27 mouse cellular contexts compared by ENCODE assay signal in the genomic region with DNA sequence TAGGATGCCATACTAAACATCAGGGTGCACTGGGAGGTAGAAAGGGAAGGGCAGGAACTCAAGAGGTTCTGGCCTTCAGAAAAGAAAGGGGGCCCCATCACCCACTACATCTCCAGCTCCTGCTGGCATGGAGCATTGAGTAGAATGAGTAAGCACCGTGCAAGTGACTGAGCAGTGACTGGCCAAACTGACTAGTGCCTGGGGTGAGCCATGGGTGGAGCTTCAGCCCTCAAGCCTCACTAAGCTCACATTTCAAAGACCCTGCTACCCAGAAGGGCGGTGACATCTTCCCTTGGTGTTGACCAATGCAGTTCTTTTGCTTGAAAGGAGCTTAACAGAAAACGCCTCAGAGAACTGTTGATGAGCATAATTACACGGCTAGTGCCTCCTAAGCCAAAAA.
A peak's percentile ranks its signal among the peaks of the same experiment; 100 is the strongest.
DNase-seq lines count a peak whose midpoint lies in the region; ATAC-seq and TF ChIP-seq lines count a peak whose summit lies in the region.
"Had no signal": no experiment of that assay in that cellular context is flagged by ENCODE, and none has a peak within 500 bp of the region (broad histone marks: within the 10 kb centered on the region; RNA-seq: fewer than 3 reads in every experiment).

No protein-coding gene starts in this region.

- no peak overlapping the region for H3K9ac ChIP-seq in hindbrain, embryonic 11.5 days (ENCODE audit: low read depth, low read length)
- H3K9ac ChIP-seq in ES-Bruce4 (ENCODE audit: low read depth, poor library complexity, severe bottlenecking) = no peak overlapping the region
- no peak overlapping the region for H3K9ac ChIP-seq in stomach, postnatal 0 days (ENCODE audit: low read length)
- H3K9ac ChIP-seq: embryonic facial prominence, embryonic 12.5 days; hindbrain, embryonic 14.5 days; intestine, embryonic 15.5 days; liver, embryonic 12.5 days; lung, embryonic 14.5 days; midbrain, embryonic 13.5 days; neural tube, embryonic 15.5 days; stomach, embryonic 15.5 days had no signal

- peaks cover 36% of the 10 kb centered on the region for H3K4me1 ChIP-seq in hindbrain, embryonic 10.5 days (replicated peaks)
- H3K4me1 ChIP-seq in hindbrain, embryonic 11.5 days (replicated peaks; ENCODE audit: control insufficient read depth, insufficient read depth, low read length) = peaks cover 6% of the 10 kb centered on the region
- H3K4me1 ChIP-seq in ES-Bruce4 (ENCODE audit: control insufficient read depth, insufficient read depth, low read length) = no peaks in the 10 kb centered on the region
- no peaks in the 10 kb centered on the region; the same call in 1 of the 2 replicates for H3K4me1 ChIP-seq in stomach, postnatal 0 days (replicated peaks; ENCODE audit: control insufficient read depth, insufficient read depth)
- H3K4me1 ChIP-seq: liver, embryonic 12.5 days had no signal

- peak overlapping the region; percentile 40; the same call in 1 of the 2 replicates for H3K27ac ChIP-seq in hindbrain, embryonic 10.5 days
- no peak overlapping the region for H3K27ac ChIP-seq in hindbrain, embryonic 11.5 days (ENCODE audit: low read depth, low read length)
- no peak overlapping the region for H3K27ac ChIP-seq in ES-Bruce4 (ENCODE audit: insufficient read depth, low read length)
- no peak overlapping the region for H3K27ac ChIP-seq in stomach, postnatal 0 days (replicated peaks)
- H3K27ac ChIP-seq: embryonic facial prominence, embryonic 12.5 days; hindbrain, embryonic 14.5 days; intestine, embryonic 15.5 days; liver, embryonic 12.5 days; midbrain, embryonic 13.5 days; neural tube, embryonic 15.5 days; stomach, embryonic 15.5 days had no signal

- H3K36me3 ChIP-seq in hindbrain, embryonic 10.5 days = no peaks in the 10 kb centered on the region
- H3K36me3 ChIP-seq in hindbrain, embryonic 11.5 days (ENCODE audit: control insufficient read depth, insufficient read depth, low read length) = no peaks in the 10 kb centered on the region
- H3K36me3 ChIP-seq in ES-Bruce4 (ENCODE audit: control insufficient read depth, insufficient read depth, low read length, poor library complexity, severe bottlenecking) = no peaks in the 10 kb centered on the region
- H3K36me3 ChIP-seq in stomach, postnatal 0 days (ENCODE audit: control insufficient read depth, insufficient read depth, low read length) = no peaks in the 10 kb centered on the region
- H3K36me3 ChIP-seq: embryonic facial prominence, embryonic 12.5 days; intestine, embryonic 15.5 days; liver, embryonic 12.5 days; midbrain, embryonic 13.5 days; neural tube, embryonic 15.5 days; stomach, embryonic 15.5 days had no signal

- 0 out of 2 replicates have a peak, but pooled peaks have one; percentile 19 for TF ChIP-seq EP300 in ES-Bruce4 (IDR thresholded peaks at IDR 0.05; ENCODE audit: insufficient read depth, low read depth, low read length)
- no peak for TF ChIP-seq EP300 in stomach, postnatal 0 days (optimal IDR thresholded peaks at IDR 0.05)

- no peaks in the 10 kb centered on the region for H3K9me3 ChIP-seq in hindbrain, embryonic 10.5 days
- H3K9me3 ChIP-seq in hindbrain, embryonic 11.5 days (ENCODE audit: control insufficient read depth, low read length) = no peaks in the 10 kb centered on the region
- H3K9me3 ChIP-seq in ES-Bruce4 (replicated peaks; ENCODE audit: control insufficient read depth, insufficient read depth, low read length, poor library complexity, severe bottlenecking) = no peaks in the 10 kb centered on the region
- H3K9me3 ChIP-seq in stomach, postnatal 0 days (ENCODE audit: control insufficient read depth, low read length) = no peaks in the 10 kb centered on the region
- H3K9me3 ChIP-seq: embryonic facial prominence, embryonic 12.5 days; intestine, embryonic 15.5 days; liver, embryonic 12.5 days; midbrain, embryonic 13.5 days; neural tube, embryonic 15.5 days; stomach, embryonic 15.5 days had no signal

- no peak for TF ChIP-seq POLR2A in ES-Bruce4 (IDR thresholded peaks at IDR 0.05; ENCODE audit: insufficient read depth, low read length)

- no peak for TF ChIP-seq CTCF in ES-Bruce4 (IDR thresholded peaks at IDR 0.05; ENCODE audit: low read depth, low read length)
- no peak for TF ChIP-seq CTCF in stomach, postnatal 0 days (IDR thresholded peaks at IDR 0.05; ENCODE audit: low read depth)

- no peak overlapping the region for H3K4me2 ChIP-seq in hindbrain, embryonic 11.5 days (replicated peaks; ENCODE audit: low read depth, low read length)
- H3K4me2 ChIP-seq in stomach, postnatal 0 days (replicated peaks; ENCODE audit: low read depth) = no peak overlapping the region
- H3K4me2 ChIP-seq: embryonic facial prominence, embryonic 12.5 days; hindbrain, embryonic 14.5 days; intestine, embryonic 15.5 days; liver, embryonic 12.5 days; lung, embryonic 14.5 days; midbrain, embryonic 13.5 days; neural tube, embryonic 15.5 days; stomach, embryonic 15.5 days had no signal

- H3K27me3 ChIP-seq in hindbrain, embryonic 10.5 days (ENCODE audit: insufficient read depth, poor library complexity, severe bottlenecking) = no peaks in the 10 kb centered on the region
- H3K27me3 ChIP-seq in hindbrain, embryonic 11.5 days (ENCODE audit: control insufficient read depth, insufficient read depth, low read length) = no peaks in the 10 kb centered on the region
- no peaks in the 10 kb centered on the region for H3K27me3 ChIP-seq in ES-Bruce4 (ENCODE audit: control insufficient read depth, insufficient read depth, low read length, poor library complexity, severe bottlenecking)
- H3K27me3 ChIP-seq in stomach, postnatal 0 days (ENCODE audit: control insufficient read depth, insufficient read depth, low read length) = no peaks in the 10 kb centered on the region
- H3K27me3 ChIP-seq: embryonic facial prominence, embryonic 12.5 days; intestine, embryonic 15.5 days; liver, embryonic 12.5 days; midbrain, embryonic 13.5 days; neural tube, embryonic 15.5 days; stomach, embryonic 15.5 days had no signal

- 14% methylated on average over 4 of the region's 4 CpGs for WGBS in hindbrain, embryonic 10.5 days
- WGBS in hindbrain, embryonic 11.5 days = 18% methylated on average over 4 of the region's 4 CpGs
- WGBS in stomach, postnatal 0 days = 52% methylated on average over 4 of the region's 4 CpGs

- no peak overlapping the region for H3K4me3 ChIP-seq in hindbrain, embryonic 10.5 days
- no peak overlapping the region for H3K4me3 ChIP-seq in hindbrain, embryonic 11.5 days (ENCODE audit: low read depth, low read length)
- no peak overlapping the region for H3K4me3 ChIP-seq in ES-Bruce4 (ENCODE audit: low read depth, low read length)
- H3K4me3 ChIP-seq in stomach, postnatal 0 days (ENCODE audit: low read depth, low read length) = no peak overlapping the region
- H3K4me3 ChIP-seq: embryonic facial prominence, embryonic 12.5 days; erythroblast, embryonic 14.5 days; intestine, embryonic 15.5 days; liver, embryonic 12.5 days; midbrain, embryonic 13.5 days; neural tube, embryonic 15.5 days; stomach, embryonic 15.5 days had no signal

- no peak for DNase-seq in hindbrain, embryonic 10.5 days (ENCODE audit: low spot score)
- DNase-seq in hindbrain, embryonic 11.5 days (ENCODE audit: low spot score) = no peak
- peak; percentile 9 for DNase-seq in stomach, postnatal 0 days (ENCODE audit: low spot score)
- DNase-seq in layer of hippocampus, adult 9-11 months = no peak
- no peak for DNase-seq in layer of hippocampus, postnatal 10 days (ENCODE audit: low spot score in 2 of 2)
- DNase-seq: adrenal gland, postnatal 10 days; cerebellum, adult 11 months; cerebellum, postnatal 25 days; gastrocnemius, postnatal 36 days; heart, postnatal 10 days; kidney, adult 9 months; kidney, postnatal 25 days; lung, embryonic 14.5 days; lung, postnatal 36 days; right cerebral cortex, postnatal 14 days; thymus, adult 2 months had no signal

- no peak for ATAC-seq in hindbrain, embryonic 11.5 days (ENCODE audit: low FRiP score)
- ATAC-seq in common myeloid progenitor, adult 5-6 weeks (replicated peaks; ENCODE audit: low read depth, poor library complexity, severe bottlenecking) = peak; percentile 78
- ATAC-seq in stomach, postnatal 0 days (ENCODE audit: low FRiP score, low TSS enrichment) = no peak
- ATAC-seq: forebrain, embryonic 16.5 days; intestine, embryonic 15.5 days; liver, embryonic 12.5 days; midbrain, embryonic 13.5 days had no signal
